Mouse (Mus musculus) midbrain, embryonic 10.5 days (tissue): ENCODE results near the gene Scaf1. TPM values are rescaled to one million over a fixed set of nuclear protein-coding genes. Genes with fewer than 3 reads are reported as not detected.

Source experiments
- DNase-seq: peaks from one replicate; pipeline ENCODE4 v3.0.0-alpha.2; 2017; ENCODE audit warnings: low spot score
- H3K27ac ChIP-seq: fragments of 300-500 bp; sonication (generic); replicated peaks from 2 replicates; pipeline ENCODE4 v1.5.1; 2016; ENCODE audit warnings: mild to moderate bottlenecking
- H3K27me3 ChIP-seq: fragments of 300-500 bp; sonication (generic); 2 replicates; pipeline ENCODE4 v1.6.1; 2016; ENCODE audit warnings: low read depth, mild to moderate bottlenecking; ENCODE audit not compliant: poor library complexity, severe bottlenecking
- H3K36me3 ChIP-seq: fragments of 300-500 bp; sonication (generic); 2 replicates; pipeline ENCODE4 v1.6.1; 2016; ENCODE audit warnings: mild to moderate bottlenecking, moderate library complexity
- H3K4me1 ChIP-seq: fragments of 300-500 bp; sonication (generic); 2 replicates; pipeline ENCODE4 v1.6.1; 2016
- H3K4me3 ChIP-seq: fragments of 300-500 bp; sonication (generic); 2 replicates; pipeline ENCODE4 v1.5.1; 2016; ENCODE audit warnings: mild to moderate bottlenecking, moderate library complexity
- H3K9me3 ChIP-seq: fragments of 300-500 bp; sonication (generic); replicated peaks from 2 replicates; pipeline ENCODE4 v1.6.1; 2016; ENCODE audit warnings: mild to moderate bottlenecking
- WGBS: fragments of 180-500 bp; shearing (Covaris S2); methylation state at CpG from one replicate; pipeline ENCODE4 v1.1.7; 2016; 5-methylcytosine and 5-hydroxymethylcytosine counted together
- microRNA-seq: library from miRNA; unstranded; fragments of <30 nt; microRNA quantifications from one replicate; pipeline ENCODE4, GENCODE M21; 2017
- polyA plus RNA-seq: library from polyadenylated mRNA; unstranded; fragments of >200 nt; fragmentation: Nextera tagmentation; extraction: Ambion mirVana; gene quantifications from 2 replicates; pipeline ENCODE4 v1.2.1, GENCODE M21; 2016

Scaf1 gene
- polyA plus RNA-seq, 1 experiment from 2014 or later, result 39.6 TPM

GRCm38 (mm10) chr7:44954091-44954885 lies 61.9 kb downstream of the Scaf1 start:
- peaks cover 41% of the 10 kb centered on the region for H3K27me3 ChIP-seq
- no peak for DNase-seq
- 87% methylated on average over 12 of the region's 12 CpGs for WGBS
- no peaks in the 10 kb centered on the region for H3K9me3 ChIP-seq
- peaks cover 9% of the 10 kb centered on the region for H3K36me3 ChIP-seq
- 0 out of 2 replicates have a peak overlapping the region, but pooled peaks have one; percentile 11 for H3K4me3 ChIP-seq
- peaks cover 29% of the 10 kb centered on the region for H3K4me1 ChIP-seq
- H3K27ac ChIP-seq, result no peak overlapping the region

- Histone ChIP-seq H3K36me3 (peaks cover 2% of the 10 kb centered on the region; the same call in 1 of the 2 replicates), H3K4me1 (peaks cover 29% of the 10 kb centered on the region), H3K9me3 (no peaks in the 10 kb centered on the region), H3K27ac (no peak overlapping the region), H3K4me3 (0 out of 2 replicates have a peak overlapping the region, but pooled peaks have one; percentile 11), H3K27me3 (peaks cover 42% of the 10 kb centered on the region)
- DNase-seq, result no peak
- 61% methylated on average over 14 of the region's 14 CpGs for WGBS
Measured at GRCm38 (mm10) chr7:44953561-44953960, 62.6 kb downstream of the Scaf1 start.

Small RNA genes lying within 50 kb of the gene (microRNA-seq; reads per million reads assigned to microRNA genes)
- gene Mir7054, result 1.5 reads per million

Other genes with a start within 250 kb of the Scaf1 start
- gene Nup62, start 200.3 kb downstream of the Scaf1 start, polyA plus RNA-seq, result 154 and 162 TPM in 2 replicates
- 1.2 and 1.8 TPM in 2 replicates for gene Il4i1, start 200.0 kb downstream of the Scaf1 start, polyA plus RNA-seq
- gene Atf5, start 199.7 kb downstream of the Scaf1 start, polyA plus RNA-seq, result 4.6 and 4.7 TPM in 2 replicates
- 89.5 and 98.1 TPM in 2 replicates for gene Akt1s1, start 167.4 kb downstream of the Scaf1 start, polyA plus RNA-seq
- gene Tbc1d17, start 167.3 kb downstream of the Scaf1 start, polyA plus RNA-seq, result 77.8 and 89.4 TPM in 2 replicates
- gene Pnkp, start 159.2 kb downstream of the Scaf1 start, polyA plus RNA-seq, result 38.1 and 38.4 TPM in 2 replicates
- 478 and 516 TPM in 2 replicates for gene Ptov1, start 146.6 kb downstream of the Scaf1 start, polyA plus RNA-seq
- 213 and 220 TPM in 2 replicates for gene Med25, start 123.7 kb downstream of the Scaf1 start, polyA plus RNA-seq
- gene Fuz, start 120.3 kb downstream of the Scaf1 start, polyA plus RNA-seq, result 26.9 and 30.6 TPM in 2 replicates
- 74.2 and 77.0 TPM in 2 replicates for gene Ap2a1, start 86.9 kb downstream of the Scaf1 start, polyA plus RNA-seq
- gene Tsks, start 73.2 kb downstream of the Scaf1 start, polyA plus RNA-seq, result 0.11 and 0.14 TPM in 2 replicates
- 22.3 and 26.8 TPM in 2 replicates for gene Cpt1c, start 41.5 kb downstream of the Scaf1 start, polyA plus RNA-seq
- 908 and 945 TPM in 2 replicates for gene Prmt1, start 29.8 kb downstream of the Scaf1 start, polyA plus RNA-seq
- 69.5 and 71.2 TPM in 2 replicates for gene Irf3, start 18.7 kb downstream of the Scaf1 start, polyA plus RNA-seq
- gene Bcl2l12, start 17.7 kb downstream of the Scaf1 start, polyA plus RNA-seq, result 77.4 and 78.4 TPM in 2 replicates
- gene Rras, start 1.6 kb upstream of the Scaf1 start, polyA plus RNA-seq, result 22.0 and 23.6 TPM in 2 replicates
- 10.8 and 11.3 TPM in 2 replicates for gene Prr12, start 36.5 kb upstream of the Scaf1 start, polyA plus RNA-seq
- gene Nosip, start 46.1 kb upstream of the Scaf1 start, polyA plus RNA-seq, result 63.0 and 66.7 TPM in 2 replicates
- 17.0 and 17.3 TPM in 2 replicates for gene Prrg2, start 46.3 kb upstream of the Scaf1 start, polyA plus RNA-seq
- 122 and 128 TPM in 2 replicates for gene Rcn3, start 75.9 kb upstream of the Scaf1 start, polyA plus RNA-seq
- 12.0 and 15.3 TPM in 2 replicates for gene Fcgrt, start 87.5 kb upstream of the Scaf1 start, polyA plus RNA-seq
- 1,493 and 1,787 TPM in 2 replicates for gene Rps11, start 108.1 kb upstream of the Scaf1 start, polyA plus RNA-seq
- 1,083 and 1,243 TPM in 2 replicates for gene Rpl13a, start 112.4 kb upstream of the Scaf1 start, polyA plus RNA-seq
- gene Gm45713, start 119.9 kb upstream of the Scaf1 start, polyA plus RNA-seq, result 0.11 and 0.19 TPM in 2 replicates
- 1.1 and 1.4 TPM in 2 replicates for gene Flt3l, start 120.1 kb upstream of the Scaf1 start, polyA plus RNA-seq
- 108 and 111 TPM in 2 replicates for gene Pih1d1, start 137.9 kb upstream of the Scaf1 start, polyA plus RNA-seq
- gene Aldh16a1, start 138.2 kb upstream of the Scaf1 start, polyA plus RNA-seq, result 45.7 and 51.2 TPM in 2 replicates
- gene Slc17a7, start 147.6 kb upstream of the Scaf1 start, polyA plus RNA-seq, result 0.25 and 0.52 TPM in 2 replicates
- gene Gfy, start 163.2 kb upstream of the Scaf1 start, polyA plus RNA-seq, result not detected in 2 replicates
- gene Pth2, start 164.6 kb upstream of the Scaf1 start, polyA plus RNA-seq, result not detected in 2 replicates
- 0.73 and 0.88 TPM in 2 replicates for gene Ccdc155, start 188.5 kb upstream of the Scaf1 start, polyA plus RNA-seq
- 0.72 and 1.4 TPM in 2 replicates for gene Dkkl1, start 195.8 kb upstream of the Scaf1 start, polyA plus RNA-seq
- 365 and 367 TPM in 2 replicates for gene Tead2, start 199.4 kb upstream of the Scaf1 start, polyA plus RNA-seq
- gene Cd37, start 222.8 kb upstream of the Scaf1 start, polyA plus RNA-seq, result 0.43 and 0.65 TPM in 2 replicates
- 0.07 TPM in 1 of 2 replicates, not detected in the other for gene Slc6a16, start 224.7 kb upstream of the Scaf1 start, polyA plus RNA-seq